Mouse (Mus musculus) lung, postnatal 0 days (tissue): ENCODE data around the gene Ssxb5.

Experiments
- CTCF ChIP-seq: IDR thresholded peaks from 2 replicates; pipeline ENCODE4 v1.5.1; 2016; ENCODE audit warnings: antibody characterized with exemption, mild to moderate bottlenecking
- EP300 ChIP-seq: IDR thresholded peaks from 2 replicates; pipeline ENCODE4 v1.6.1; 2016; ENCODE audit warnings: antibody characterized with exemption, mild to moderate bottlenecking, control low read depth

GRCm38 (mm10) chrX:8832043-8832442 is 28.6 kb downstream of the Ssxb5 start:
- TF ChIP-seq CTCF (peak; percentile 68), EP300 (no peak)
